Mouse (Mus musculus) G1E-ER4 (cell line): ENCODE results near the gene Iqgap1. TPM values are rescaled to one million over a fixed set of nuclear protein-coding genes. Genes with fewer than 3 reads are reported as not detected.

ENCODE experiments used
- GATA1 ChIP-seq: IDR thresholded peaks from one replicate; pipeline ENCODE4 v1.8.0; 2012; ENCODE audit warnings: low read length, inconsistent platforms
- polyA plus RNA-seq: library from polyadenylated mRNA; stranded (reverse); fragments of >175 nt; gene quantifications from 2 replicates; pipeline ENCODE4 v1.2.3, GENCODE M21; 2012

Iqgap1 gene
- polyA plus RNA-seq, 1 experiment = 12.6 TPM

DNA sequence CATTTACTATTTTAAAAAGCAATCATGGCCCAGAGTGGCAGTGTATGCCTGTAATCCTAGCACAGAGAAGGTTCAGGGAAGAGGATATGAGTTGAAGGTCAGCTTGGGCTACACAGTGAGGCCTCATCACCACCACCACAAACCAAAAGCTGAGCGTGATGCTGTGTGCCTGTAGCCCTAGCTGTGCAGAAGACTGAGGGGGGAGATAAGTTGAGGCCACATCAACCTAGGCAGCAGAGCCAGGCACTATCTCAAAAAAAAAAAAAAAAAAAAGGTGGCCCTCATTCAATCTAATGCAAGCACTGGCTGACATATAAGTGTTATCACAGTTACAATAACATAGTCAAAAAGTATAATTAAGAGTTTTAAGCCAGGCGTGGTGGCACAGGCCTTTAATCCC is 106.7 kb downstream of the Iqgap1 start:
- TF ChIP-seq GATA1 = no peak

DNA sequence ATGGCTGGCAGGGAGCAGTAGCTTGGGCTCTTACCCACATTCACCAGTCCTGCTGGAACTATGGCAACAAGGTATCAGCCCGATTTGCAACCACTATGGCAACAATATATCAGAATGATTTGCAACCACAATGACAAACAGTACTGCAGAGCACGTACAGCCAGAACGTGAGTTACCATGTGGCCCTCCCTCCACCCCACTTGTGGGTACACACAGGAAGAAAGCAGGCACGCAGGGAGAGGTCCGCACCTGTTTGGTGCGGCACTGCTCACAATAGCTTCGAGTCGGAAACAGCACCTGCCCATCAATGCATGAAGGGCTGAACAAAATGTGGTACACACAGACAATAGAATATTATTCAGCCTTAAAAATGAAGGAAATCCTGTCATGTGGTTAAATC is 107.3 kb downstream of the Iqgap1 start:
- no peak for TF ChIP-seq GATA1

DNA sequence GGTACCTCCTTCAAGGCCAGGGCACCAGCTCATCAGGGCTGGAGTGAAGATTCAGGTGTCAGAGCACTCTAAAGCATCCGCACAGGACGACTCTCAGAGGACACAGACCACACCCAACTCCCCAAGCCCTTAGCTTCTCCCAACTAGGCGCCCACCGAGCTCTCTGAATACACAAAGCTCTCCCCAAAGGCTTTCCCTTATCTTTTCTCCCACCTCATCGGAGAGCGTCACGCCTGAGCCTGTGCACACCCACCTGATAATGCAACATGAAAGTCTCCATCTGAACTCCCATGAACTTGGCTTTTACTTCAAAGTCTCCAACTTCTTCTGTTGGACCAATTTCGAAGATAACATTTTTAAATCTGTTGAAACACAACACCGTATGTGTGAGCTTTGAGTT is 109.0 kb downstream of the Iqgap1 start:
- TF ChIP-seq GATA1 = no peak

DNA sequence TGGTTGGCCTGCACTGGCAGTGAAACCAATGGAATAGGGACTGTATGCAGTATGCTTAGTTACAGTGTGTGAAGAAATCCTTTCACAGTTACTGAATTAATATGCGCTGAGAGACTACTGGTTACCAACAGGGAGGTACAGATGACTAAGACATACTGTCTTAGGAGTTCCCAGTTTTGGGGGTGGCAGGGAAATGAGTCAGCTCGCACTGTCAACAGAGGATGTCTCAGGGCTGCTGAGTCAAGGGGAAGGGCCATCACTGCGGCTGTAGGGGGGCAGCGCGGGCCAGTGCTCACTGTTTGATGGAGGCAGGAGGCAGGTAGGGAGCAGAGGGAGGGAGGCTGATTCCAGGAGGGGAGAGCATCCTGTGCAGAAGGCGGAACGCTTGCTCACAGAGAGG is 110.5 kb downstream of the Iqgap1 start:
- TF ChIP-seq GATA1 = no peak

DNA sequence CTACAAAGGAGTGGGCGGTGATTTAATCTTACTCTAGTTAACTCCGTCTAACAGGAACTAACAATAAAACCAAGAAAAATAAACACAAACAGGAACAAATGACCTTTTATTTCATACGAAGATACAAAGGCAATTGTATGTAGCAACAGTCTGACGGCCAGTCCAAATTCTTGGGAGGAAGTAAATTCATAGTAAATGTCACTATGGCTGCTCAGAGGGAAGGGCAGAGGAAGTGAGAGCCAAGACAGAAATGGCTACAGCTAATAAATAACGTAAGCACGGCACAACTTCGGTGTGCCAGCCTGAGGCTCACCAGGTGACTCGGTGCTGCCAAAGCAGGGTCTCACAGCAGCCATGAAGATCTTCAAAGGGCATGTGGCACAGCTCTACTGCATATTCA is 114.3 kb downstream of the Iqgap1 start:
- TF ChIP-seq GATA1 = no peak

DNA sequence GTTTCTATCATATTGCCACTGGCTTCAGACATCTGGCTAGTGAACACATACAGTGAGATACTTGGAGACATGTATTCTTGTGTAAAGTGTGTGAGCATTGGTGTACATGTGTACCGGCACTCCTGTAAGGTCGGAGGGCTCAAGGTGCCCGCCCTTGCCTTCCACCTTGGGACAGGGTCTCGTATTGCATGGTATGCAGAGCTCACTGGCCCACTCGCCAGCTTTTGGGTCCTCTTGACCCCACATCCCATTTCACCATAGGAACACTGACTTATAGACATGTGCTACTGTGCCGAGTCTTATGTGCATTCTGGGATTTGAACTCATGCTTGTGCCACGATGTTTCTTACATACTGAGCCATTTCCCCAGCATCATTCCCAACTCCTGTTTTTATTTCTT is 115.4 kb downstream of the Iqgap1 start:
- TF ChIP-seq GATA1 = no peak

DNA sequence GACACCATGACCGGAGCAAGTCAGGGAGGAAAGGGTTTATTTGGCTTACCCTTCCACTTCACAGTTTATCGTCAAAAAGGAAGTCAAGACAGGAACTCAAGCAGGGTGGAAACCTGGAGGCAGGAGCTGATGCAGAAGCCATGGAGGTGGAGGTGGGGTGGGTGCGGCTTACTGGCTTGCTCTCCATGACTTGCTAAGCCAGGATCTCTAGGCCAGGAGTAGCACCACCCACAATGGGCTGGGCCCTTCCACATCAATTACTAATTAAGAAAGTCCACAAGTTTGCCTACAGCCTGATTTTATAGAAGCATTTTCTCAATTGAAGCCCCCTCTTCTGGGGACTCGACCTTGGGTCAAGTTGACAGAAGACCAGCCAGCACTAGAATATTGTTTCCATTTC is 121.7 kb downstream of the Iqgap1 start:
- no peak for TF ChIP-seq GATA1

DNA sequence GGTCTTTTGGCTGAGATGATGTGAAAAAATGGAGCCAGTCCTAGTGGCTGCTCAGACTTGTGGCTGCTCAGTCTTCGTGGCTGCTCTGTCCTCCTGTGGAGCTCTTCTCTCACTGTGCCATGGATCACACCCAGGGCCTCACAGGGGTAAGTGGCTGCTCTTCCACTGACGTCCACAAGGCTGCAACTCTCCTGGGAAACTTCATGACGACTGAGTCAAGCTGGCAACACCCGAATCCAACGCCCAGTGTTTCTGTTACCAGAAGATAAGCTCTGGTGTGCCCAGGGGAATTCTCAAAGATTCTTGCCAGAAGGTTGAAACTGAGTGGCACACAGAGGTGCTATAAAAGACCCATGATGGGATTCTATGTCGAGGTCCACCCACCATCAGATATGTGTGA is 123.3 kb downstream of the Iqgap1 start:
- TF ChIP-seq GATA1 = no peak

DNA sequence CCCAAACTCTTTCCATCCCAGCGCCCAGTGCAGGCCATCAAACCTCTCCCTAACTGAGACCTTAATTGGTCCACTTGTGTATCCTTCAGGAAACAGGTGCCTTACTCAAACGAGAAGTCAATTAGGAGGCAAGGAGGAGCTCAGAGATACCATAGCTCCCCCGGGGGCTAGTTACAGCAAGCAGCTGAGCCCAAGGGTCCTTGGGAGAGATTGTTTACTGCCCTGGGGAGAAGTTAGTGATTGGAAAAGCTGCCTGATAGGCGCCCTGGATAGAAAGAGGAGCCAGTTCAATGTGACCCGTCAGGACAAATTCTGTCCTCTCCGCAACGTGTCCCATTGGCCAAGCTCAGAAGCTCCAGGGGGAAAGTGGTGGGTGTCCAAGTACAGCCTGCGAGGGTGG is 126.1 kb downstream of the Iqgap1 start:
- no peak for TF ChIP-seq GATA1

DNA sequence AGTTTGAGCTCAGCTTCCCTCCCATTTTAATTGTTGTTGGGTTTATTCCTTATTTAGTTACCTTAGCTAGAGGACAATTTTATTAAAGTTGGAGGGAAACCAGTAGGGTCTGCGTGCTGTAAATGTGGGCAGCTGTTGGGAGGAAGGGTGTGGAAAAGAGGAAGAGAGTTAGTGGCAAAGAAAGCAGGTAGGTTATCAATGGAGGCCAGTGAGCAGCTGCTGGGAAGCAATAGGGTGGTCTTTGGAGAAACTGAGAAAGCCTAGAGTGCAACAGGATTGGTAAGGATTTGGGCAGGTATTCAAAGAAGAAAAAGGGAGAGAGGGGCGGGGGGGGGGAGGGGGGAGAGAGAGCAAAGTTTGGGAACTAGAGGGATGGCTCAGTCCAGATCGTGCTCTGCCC is 126.8 kb downstream of the Iqgap1 start:
- no peak for TF ChIP-seq GATA1

DNA sequence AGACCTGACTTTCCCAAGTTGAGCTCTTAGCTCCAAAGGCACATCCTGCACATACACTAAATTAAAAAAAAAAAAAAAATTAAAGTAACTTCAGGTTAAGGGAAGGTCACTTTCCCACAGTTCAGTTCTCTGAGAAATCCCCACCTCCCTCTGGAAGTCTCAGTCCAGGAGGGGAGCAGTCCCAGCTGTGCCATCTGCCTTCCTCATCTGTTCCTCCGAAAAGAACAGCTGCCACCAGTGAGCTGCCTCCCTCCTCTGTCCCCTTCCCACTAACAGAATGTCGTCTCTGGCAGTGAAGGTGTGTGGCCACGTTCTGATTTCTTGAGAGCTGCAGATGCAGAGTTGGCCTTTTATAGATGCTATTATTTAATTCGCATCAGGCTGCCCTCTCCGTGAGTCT is 127.9 kb downstream of the Iqgap1 start:
- TF ChIP-seq GATA1 = no peak

DNA sequence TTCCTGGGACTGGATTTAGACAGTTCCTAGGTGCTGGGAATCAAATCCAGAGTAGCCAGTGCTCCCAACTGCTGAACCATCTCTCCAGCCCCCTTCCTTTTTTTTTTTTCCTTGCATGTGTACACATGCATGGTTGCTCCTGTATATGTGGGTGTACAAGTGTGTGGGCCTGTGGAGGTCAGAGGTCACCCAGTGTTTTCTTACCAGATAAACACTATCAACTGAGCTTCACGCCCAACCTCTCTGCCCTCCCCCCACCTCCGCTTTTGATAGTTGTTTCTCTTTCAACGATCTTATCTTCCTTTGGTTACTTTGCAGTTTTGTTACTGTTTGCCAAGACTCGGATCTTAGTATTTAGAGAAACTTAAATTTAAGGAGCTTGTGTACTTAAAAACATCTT is 128.9 kb downstream of the Iqgap1 start:
- peak; percentile 69 for TF ChIP-seq GATA1

DNA sequence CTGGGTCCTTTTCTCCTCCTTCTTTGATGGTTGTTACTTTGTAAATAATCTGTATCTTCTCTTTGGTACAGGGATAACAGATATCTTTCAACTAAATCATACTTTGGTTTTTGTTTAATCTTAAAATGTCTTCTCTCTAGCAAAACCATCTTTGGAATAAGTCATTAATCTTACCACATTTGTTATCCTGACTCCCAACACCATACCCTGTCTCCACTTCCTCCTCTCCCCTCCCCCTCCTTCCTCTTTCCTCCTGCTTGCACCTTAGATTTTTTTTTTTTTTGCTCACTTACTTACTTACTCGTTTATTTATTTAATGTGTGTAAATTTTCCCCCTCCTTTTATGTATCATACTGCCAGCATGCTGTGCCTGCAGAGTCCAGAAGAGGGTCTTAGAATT is 129.4 kb downstream of the Iqgap1 start:
- TF ChIP-seq GATA1 = no peak

DNA sequence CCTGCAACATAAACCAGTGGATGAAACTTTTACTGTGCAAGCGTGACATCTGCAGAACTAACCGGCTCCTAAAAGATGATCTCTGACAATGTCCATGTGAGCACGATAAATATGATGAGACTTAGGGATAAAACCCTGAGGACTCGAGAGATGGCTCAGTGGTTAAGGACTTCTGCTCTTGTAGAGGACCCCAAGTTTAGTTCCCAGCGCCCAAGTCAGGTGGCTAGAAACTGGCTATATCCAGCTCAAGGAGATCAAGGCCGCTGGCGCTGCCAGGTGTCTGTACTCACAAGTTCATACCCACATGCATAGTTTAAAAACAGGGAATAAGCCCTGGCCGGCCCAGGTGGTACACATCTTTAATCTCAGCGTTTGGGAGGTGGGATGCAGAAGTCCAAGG is 133.3 kb downstream of the Iqgap1 start:
- TF ChIP-seq GATA1 = no peak

DNA sequence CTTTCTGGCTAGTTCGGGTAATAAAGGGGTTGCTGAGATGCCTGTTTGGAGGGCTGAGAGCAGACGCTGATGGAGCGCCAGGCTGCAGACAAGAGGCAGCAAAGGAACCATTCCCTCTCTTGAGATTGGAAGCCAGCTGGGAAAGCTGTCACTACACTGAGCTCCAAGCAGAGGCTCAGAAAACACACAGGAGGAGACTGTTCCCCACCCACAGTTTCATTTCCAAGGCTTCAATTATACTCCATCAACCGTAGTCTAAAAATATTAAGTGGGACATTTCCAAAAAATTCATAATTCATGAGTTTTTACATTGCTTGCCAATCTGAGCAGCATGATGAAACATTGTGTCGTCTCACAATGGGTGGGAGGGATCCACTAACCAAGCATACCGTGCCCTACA is 134.6 kb downstream of the Iqgap1 start:
- no peak for TF ChIP-seq GATA1

DNA sequence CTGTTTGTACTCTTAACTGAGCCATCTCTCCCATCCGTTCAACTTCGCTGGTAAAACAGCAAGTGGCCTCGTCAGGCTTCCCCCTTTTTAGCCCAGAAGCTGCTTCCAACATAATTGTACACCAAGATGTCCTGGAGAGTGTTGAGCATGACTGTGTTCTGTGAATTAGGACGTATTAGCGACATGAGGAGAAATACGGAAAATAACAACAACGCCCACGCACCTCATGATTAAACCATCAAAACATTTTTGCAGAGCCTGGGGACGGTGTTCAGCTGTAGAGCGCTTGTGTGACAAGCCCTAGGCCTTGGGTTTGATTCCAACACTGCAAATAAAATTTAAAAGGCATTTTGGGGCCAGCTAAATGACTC is 136.6 kb downstream of the Iqgap1 start:
- no peak for TF ChIP-seq GATA1

DNA sequence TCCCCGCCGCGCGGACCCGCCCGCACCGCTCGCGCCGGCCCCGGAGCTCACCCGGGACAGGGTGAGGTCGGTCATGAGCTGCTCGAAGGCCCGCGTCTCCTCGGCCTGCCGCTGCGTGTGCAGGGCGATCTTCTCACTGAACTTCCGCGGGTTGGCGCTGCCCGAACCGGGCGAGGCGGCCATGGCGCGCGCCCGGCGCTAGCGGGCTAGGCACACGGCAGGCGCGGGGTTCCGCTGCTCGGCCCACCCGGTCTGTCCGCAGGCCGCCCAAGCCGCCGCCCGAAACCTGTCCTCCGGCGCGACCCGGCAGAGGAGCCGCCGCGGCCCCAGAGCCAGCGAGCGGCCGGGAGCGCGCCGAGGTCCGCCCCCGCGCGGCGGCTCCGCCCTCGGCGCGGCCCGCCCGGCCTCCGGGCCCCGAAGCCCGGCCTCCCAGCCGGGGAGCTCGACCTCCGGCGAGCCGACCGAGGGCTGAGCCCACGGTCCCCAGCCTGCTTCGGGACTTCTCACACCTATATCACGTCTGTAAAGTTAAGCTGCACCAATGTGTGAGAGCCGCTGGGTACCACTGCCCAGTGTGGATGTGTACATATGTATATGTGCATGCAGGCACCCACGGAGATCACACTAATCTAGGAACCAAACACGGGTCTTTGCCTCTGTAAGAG is 137.1 kb downstream of the Iqgap1 start, which contains the start of gene Crtc3:
TSS of gene Crtc3 (minus strand) at position 322 of the 665 bp plus-strand sequence.
- no peak for TF ChIP-seq GATA1

DNA sequence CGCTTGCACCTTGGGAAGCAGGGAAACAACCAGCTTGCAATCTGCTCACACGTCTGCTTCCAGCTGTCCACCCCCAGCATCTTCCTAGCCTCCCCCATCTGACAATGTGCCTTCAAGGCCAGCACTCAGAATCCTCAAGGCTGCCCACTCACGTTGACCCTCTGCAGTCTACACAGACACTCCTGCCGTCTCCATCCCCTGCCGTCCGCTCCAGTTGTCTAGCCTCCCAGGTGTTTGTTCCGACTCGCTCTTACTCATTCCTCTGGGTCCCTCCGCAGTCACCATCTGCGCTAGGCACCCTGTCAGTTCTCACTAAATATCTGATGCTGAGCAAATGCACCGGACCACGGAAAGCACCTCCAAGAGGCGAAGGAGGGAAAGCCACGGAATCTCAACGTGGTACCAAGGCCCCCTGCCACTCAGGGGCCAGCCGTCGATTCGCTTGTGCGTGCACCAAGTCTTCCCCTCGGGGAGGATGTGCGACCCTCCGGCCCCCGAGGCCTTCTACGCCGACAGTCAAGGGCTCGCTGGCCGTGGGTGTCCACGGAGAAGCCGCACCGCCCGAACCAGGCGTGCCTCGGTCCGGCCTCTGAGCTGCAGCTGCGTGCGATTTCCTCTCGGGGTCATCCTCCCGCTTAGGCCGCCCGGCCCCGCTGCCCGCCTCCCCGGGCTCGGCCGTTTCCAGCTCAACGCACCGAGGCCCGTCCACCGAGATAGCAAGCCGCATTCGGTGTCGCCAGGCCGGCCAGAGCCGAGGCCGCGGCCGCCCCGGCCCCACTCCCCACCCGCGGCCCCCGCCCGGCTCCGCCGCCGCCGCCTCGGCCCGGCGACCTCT is 137.8 kb downstream of the Iqgap1 start:
- no peak for TF ChIP-seq GATA1
